Mouse (Mus musculus) urinary bladder, postnatal 25 days (tissue): ENCODE measurements at regions not wholly inside any gene's neighbourhood (a gene's known extent, or its start where the extent isn't known, plus 50 kb on each side); places are given as distances from the start of the nearest gene placed in this dataset.
A peak's percentile ranks its signal among the peaks of the same experiment; 100 is the strongest.

Experiments
- DNase-seq: peaks from one replicate; pipeline ENCODE4 v3.0.0; 2022; ENCODE audit warnings: low spot score

DNA sequence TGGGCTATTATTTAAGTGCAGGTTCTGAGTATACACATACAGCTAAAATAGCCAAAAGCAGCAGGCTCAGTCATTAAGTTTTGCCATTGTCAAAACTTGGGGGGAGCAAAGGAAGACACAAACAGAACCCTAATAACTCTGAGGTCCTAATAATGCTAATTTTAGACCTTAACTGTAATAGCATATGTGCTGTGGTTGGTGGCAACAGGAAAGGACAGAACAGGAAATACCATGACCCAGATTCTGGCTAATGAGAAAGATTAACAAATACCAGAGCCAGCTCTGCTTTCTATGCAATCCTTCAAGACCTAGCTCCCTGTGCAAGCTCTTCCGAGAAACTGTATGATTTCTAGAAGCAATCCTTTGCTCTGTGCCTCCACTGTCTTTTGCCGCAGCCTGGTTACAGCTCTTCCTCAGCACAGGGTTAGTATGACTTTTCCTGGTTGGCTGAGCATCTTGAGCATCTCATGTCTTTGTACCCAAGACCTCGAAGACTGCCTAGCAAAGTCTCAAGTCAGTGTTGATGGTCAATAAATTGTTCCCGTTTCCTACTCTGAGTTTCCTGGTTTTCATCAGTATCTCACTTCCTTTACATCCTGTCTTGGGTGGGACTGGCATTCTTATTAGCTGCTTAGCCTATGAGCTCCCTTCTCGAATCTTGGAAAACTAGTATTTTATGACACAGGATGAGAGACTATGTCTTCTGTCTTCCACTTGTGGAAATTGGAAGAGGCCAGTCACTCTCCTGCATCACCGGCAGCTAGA is 49.9 kb upstream of the Eed start:
- DNase-seq, result no peak

GRCm38 (mm10) chr7:90033086-90033485 is 52.3 kb upstream of the Eed start:
- DNase-seq, result no peak

GRCm38 (mm10) chr7:90033640-90034312 is 53.0 kb upstream of the Eed start:
- no peak for DNase-seq

DNA sequence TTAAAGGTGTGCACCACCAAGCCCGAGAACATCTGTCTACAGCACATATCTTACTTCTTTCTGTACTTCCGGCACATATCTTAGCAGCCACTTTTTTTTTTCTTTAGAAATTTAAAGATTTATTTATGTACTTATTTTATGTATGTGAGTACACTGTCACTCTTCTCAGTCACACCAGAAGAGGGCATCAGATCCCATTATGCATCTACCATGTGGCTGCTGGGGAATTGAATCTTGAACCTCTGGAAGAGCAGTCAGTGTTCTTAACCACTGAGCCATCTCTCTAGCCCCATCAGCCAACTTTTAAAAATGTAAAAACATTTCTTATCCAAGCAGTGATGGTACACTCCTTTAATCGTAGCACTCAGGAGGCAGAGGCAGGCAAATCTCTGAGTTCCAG is 53.7 kb upstream of the Eed start:
- no peak for DNase-seq

DNA sequence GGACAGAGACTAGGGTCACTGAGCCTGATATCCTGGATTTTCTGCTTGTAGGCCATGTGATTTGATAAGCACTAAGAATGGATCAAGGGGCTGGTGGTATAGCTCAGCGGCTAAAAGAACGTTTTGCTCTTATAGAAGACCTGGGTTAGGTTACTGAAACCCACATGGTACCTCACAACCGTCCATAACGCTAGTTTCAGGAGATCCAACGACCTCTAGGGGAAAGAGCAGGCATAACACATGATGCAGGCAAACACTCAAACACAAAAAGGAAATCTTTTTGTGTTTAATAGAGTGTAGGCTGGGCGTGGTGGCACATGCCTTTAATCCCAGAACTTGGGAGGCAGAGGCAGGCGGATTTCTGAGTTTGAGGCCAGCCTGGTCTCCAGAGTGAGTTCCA is 54.6 kb upstream of the Eed start:
- no peak for DNase-seq

- no peak for DNase-seq
Observed at GRCm38 (mm10) chr7:90037736-90038135, 57.0 kb upstream of the Eed start.

- no peak for DNase-seq
Observed at GRCm38 (mm10) chr7:90039504-90039903, 58.7 kb upstream of the Eed start.

GRCm38 (mm10) chr7:90040581-90041340 is 60.0 kb upstream of the Eed start:
- peak; percentile 51 for DNase-seq

DNA sequence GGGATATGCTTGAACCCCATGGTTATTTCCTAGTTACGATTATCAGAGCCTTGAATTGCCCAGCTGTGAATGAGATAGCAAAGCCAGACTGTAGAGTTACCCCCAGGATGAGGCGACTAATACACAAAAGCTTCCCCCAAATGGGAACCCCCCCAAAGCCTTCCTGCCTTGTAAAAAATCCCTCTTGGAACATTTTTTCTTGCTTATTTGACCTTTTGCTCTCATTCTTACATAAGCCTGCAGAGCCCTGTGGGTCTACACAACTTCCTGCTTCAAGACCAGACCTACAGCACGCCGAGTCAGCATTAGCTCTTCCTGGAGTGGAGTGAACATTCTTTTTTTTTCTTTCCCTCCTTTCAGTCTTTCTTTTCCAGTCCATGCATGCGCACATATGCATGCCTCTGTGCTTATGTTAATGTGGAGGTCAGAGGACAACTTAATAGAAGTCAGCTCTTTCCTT is 60.8 kb upstream of the Eed start:
- no peak for DNase-seq

DNA sequence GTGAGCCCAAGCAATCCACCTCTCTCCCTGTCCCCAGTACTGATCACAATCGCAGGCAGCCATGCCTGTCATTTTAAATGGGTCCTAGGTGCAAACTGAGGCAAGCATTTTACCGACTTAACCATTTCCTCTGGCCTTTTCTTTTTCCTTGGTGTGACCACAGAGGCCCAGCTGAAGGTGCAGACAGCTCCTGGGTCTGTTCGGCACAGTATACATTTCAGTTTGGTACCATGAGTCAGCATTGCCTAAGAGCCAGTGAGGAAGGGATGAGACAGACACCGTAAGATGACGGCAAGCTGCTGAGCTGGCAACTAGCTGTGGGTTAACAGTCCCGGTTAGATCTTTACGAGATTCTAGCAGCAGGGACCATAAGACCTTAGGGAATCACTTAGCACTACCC is 61.6 kb upstream of the Eed start:
- DNase-seq, result no peak

GRCm38 (mm10) chr7:90043526-90043925 is 62.7 kb upstream of the Eed start:
- DNase-seq, result no peak

GRCm38 (mm10) chr7:90044100-90044698 is 63.4 kb upstream of the Eed start:
- DNase-seq, result no peak

GRCm38 (mm10) chr7:90045208-90045800 is 64.5 kb upstream of the Eed start:
- no peak for DNase-seq

- no peak for DNase-seq
Observed at GRCm38 (mm10) chr7:90046228-90046627, 65.4 kb upstream of the Eed start.

DNA sequence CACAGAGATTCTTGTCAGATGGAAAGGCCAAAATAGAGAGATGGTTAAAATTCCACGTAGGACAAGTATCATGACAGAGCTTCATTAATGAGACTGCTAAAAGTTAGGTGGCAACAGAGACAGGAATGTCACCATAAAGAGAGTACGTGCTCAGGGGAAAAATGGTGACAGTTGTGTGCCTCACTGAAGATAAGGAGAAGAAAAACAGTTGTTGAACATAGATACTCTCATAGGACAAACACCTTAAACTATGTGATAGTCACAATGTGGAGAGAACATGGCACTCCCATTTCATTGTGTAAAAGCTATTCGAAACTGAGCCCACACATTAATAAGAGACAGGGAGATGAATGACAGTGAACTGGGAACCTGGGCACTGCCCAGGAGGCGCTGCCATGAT is 66.1 kb upstream of the Eed start:
- DNase-seq, result no peak

- no peak for DNase-seq
Observed at GRCm38 (mm10) chr7:90048401-90049307, 67.9 kb upstream of the Eed start.

DNA sequence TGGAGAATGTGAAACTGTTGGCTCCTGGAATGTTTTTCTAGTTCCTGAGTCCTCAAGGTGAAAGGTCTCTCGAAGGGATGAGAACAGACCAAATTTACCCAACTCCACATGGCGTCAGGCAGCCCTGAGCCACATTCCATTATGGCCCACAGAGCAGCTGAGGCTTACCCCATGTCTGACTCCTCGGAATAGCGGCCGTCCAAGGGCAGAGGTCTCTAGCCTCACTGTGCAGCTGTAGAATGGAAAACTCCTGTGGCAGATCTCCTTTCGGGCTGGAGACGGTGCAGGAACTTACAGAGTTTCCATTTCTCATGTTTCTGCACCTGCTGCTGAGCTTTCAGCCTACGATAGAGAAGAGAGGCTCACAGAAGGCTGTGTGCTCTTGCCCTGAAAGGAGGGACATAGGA is 69.1 kb upstream of the Eed start:
- no peak for DNase-seq

DNA sequence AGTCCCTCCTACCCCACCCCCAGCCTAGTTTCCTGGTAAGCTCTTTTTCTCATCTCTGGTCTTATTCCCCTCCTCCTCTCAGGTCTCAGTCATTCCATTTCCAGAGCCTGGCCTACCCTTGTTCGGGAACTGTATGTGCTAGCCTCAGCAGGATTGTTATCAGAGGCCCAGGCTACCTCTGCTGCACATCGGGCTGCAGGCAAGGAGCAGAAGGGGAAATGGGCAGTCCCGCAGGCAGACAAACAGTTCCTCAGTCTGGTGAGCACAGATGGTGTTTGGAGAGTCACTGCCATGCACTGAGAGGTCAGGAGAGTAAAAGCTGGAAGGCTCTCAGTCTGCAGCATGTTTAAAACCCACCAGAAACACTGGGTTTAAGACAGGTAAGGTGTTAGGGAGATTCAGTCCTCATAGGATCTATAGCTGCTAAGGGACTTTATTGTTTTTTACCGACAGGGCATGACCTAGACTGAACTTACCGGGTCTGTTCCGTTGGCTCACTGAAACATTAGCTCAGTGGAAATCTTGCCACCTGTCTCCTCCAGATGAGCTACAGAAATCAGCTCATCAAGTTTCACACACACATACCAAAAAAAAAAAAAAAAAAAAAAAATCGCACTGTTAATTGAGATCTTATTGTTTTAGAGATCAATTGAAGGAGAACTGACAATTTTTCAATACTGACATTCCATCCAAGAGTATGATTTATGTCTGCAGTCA is 74.2 kb upstream of the Eed start:
- DNase-seq, result no peak

DNA sequence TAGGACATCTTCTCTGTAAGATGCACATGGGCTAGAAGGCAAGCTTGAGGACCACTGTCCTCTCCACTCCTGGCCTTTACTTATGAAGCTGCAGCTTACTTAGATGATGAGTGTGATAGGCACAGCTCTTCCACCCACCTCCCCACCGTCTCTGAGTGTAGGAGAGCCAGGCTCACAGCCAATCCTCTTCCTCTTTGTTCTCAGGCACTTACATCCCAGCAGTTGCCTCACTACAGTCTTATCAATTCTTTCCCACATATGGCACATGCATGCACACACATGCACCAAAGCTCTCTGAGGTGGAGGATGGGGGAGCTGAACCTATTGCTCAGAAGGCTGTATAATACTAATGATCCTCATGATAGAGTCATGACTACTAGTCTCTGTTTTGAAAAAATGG is 72.1 kb upstream of the Picalm start:
- DNase-seq, result no peak

GRCm38 (mm10) chr7:90058636-90059035 is 71.4 kb upstream of the Picalm start:
- no peak for DNase-seq
